Mouse (Mus musculus) E14TG2a.4 (cell line): Measurements from ENCODE around the gene Scgb1c1.

Source experiments
- H3K27me3 ChIP-seq: 2 replicates; pipeline ENCODE4 v1.6.1; 2014; ENCODE audit warnings: low read length, control low read depth; ENCODE audit not compliant: insufficient read depth
- H3K36me3 ChIP-seq: 2 replicates; pipeline ENCODE4 v1.6.1; 2014; ENCODE audit warnings: low read length, control low read depth; ENCODE audit not compliant: insufficient read depth
- H3K4me1 ChIP-seq: replicated peaks from 2 replicates; pipeline ENCODE4 v1.6.1; 2014; ENCODE audit warnings: low read depth, low read length, control low read depth
- H3K4me3 ChIP-seq: replicated peaks from 2 replicates; pipeline ENCODE4 v1.5.1; 2014; ENCODE audit warnings: mild to moderate bottlenecking, low read length
- H3K9me3 ChIP-seq: 2 replicates; pipeline ENCODE4 v1.6.1; 2014; ENCODE audit warnings: low read length, control low read depth
- CTCF ChIP-seq: conservative IDR thresholded peaks from 2 replicates; pipeline ENCODE4 v1.5.1; 2014; ENCODE audit warnings: low read length
- NANOG ChIP-seq: IDR thresholded peaks from 2 replicates; pipeline ENCODE4 v1.6.1; 2014; ENCODE audit warnings: borderline replicate concordance, low read length, mixed read lengths
- POU5F1 ChIP-seq: IDR thresholded peaks from 2 replicates; pipeline ENCODE4 v1.6.1; 2014; ENCODE audit warnings: low read length, borderline replicate concordance

The Scgb1c1 gene

DNA sequence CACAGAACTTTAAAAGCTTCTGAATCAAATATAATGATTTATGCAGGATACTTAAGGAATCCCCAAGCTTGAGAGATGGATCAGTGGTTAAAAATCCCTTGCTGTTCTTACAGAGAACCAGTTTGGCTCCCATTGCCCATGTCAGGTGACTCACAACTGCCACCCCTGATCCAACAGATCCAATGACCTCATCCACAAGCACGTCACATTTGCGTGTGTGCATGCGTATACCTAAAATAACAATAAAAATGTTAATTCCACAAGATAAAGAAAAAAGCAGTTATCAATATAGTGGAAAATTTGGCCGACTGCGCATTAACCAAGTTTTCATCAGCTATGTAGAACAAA is 24.1 kb upstream of the Scgb1c1 start:
- H3K4me3 ChIP-seq = peak overlapping the region; percentile 94
- no peak for TF ChIP-seq NANOG
- no peak for TF ChIP-seq POU5F1
- no peak for TF ChIP-seq CTCF
- H3K36me3 ChIP-seq = peaks cover 20% of the 10 kb centered on the region
- H3K4me1 ChIP-seq = peaks cover 6% of the 10 kb centered on the region
- H3K9me3 ChIP-seq = no peaks in the 10 kb centered on the region
- H3K27me3 ChIP-seq = peaks cover 3% of the 10 kb centered on the region; the same call in 1 of the 2 replicates

DNA sequence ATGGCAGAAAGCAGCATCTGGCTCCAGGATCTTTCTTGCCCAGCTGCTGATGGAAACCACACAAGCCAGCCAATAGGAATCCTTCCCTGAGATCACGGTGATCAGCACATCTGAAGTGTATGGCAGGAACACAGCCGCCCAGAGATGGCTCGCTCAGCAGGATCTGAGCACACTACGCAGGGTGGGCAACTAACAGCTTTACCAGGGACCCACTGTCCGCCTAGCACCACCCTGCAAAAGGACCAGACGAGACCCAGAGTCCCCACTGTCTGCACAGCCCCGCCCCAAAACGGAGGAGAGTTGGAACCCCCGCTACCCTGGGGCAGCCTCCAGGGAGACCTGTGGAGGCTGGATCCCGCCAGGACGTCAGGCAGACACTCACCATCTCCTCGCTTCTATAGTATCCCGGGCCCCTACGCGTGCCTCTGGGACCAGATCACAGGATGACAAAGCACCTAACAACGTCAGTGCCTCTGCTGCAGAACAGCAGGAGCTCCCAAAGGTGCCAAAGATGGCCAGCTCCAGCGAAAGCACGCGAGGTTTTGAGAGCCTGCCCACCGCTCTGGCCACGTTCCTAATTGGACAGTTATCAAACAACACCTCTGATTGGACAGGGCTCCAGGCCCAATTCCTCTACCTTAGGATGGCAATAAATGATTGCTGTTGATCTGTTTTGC is 23.6 kb upstream of the Scgb1c1 start, which contains the start of gene Zfp941:
TSS of gene Zfp941 (minus strand) at position 526 of the 677 bp plus-strand sequence.
- Histone ChIP-seq H3K27me3 (peaks cover 3% of the 10 kb centered on the region; the same call in 1 of the 2 replicates), H3K36me3 (peaks cover 20% of the 10 kb centered on the region), H3K4me1 (peaks cover 6% of the 10 kb centered on the region), H3K9me3 (no peaks in the 10 kb centered on the region), H3K4me3 (peak within 1 kb of the TSS; percentile 94)
- TF ChIP-seq NANOG (no peak; the same call in 1 of the 2 replicates), POU5F1 (no peak), CTCF (no peak)

- TF ChIP-seq NANOG (no peak), CTCF (no peak), POU5F1 (no peak)
- H3K4me1 ChIP-seq = peaks cover 6% of the 10 kb centered on the region
- H3K27me3 ChIP-seq = peaks cover 3% of the 10 kb centered on the region; the same call in 1 of the 2 replicates
- H3K4me3 ChIP-seq = no peak overlapping the region
- peaks cover 11% of the 10 kb centered on the region for H3K36me3 ChIP-seq
- H3K9me3 ChIP-seq = no peaks in the 10 kb centered on the region
Measured at GRCm38 (mm10) chr7:140822731-140823130, 22.6 kb upstream of the Scgb1c1 start.

GRCm38 (mm10) chr7:140828171-140828881 is 17.0 kb upstream of the Scgb1c1 start:
- no peaks in the 10 kb centered on the region for H3K36me3 ChIP-seq
- no peak for TF ChIP-seq NANOG
- peak; percentile 18; the same call in 1 of the 2 replicates for TF ChIP-seq CTCF
- TF ChIP-seq POU5F1 = no peak
- no peaks in the 10 kb centered on the region for H3K9me3 ChIP-seq
- H3K4me1 ChIP-seq = peaks cover 12% of the 10 kb centered on the region
- no peak overlapping the region for H3K4me3 ChIP-seq
- peaks cover 3% of the 10 kb centered on the region; the same call in 1 of the 2 replicates for H3K27me3 ChIP-seq

DNA sequence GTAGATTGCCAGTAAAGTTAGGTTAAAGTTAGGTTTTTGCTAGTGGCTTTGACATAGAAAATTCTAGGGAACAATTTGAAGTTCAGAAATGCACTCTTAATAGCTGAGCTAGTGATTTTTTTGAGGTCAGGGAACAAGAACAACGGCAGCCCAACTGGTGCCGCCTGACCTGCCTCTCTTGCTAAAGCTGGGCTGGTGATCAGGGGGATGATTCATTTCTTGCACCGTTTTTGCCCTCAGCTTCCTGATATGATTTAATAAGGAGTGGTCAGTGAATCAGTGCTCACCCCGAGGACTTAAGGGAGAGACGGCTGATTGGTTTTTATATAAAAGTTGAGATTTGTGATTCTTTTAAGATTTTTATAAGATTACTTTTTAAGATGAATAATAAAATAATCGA is 13.9 kb upstream of the Scgb1c1 start:
- no peak for TF ChIP-seq CTCF
- no peak for TF ChIP-seq POU5F1
- no peak for TF ChIP-seq NANOG
- no peak overlapping the region for H3K4me3 ChIP-seq

DNA sequence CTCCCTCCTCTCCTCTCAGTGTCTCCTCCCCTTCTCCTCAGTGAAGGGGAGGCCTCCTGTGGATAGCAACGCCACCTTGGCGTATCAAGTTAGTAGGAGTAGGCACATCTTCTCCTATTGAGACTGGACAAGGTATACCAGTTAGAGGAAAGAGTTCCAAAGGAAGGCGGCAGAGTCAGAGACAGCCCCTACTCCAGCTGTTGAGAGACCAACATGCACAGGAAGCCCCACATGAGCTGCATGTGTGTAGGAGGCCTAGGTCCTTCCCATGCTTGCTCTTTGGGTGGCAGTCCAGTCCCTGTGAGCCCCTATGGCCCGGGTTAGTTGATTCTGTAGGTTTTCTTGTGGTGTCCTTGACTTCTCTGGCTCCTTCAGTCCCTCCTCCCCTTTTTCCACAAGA is 12.0 kb upstream of the Scgb1c1 start:
- no peaks in the 10 kb centered on the region for H3K27me3 ChIP-seq
- TF ChIP-seq CTCF (no peak), NANOG (no peak), POU5F1 (no peak)
- H3K9me3 ChIP-seq = no peaks in the 10 kb centered on the region
- peaks cover 43% of the 10 kb centered on the region for H3K4me1 ChIP-seq
- peaks cover 22% of the 10 kb centered on the region for H3K36me3 ChIP-seq
- H3K4me3 ChIP-seq = no peak overlapping the region

More for the DNA sequence above, 13.9 kb upstream of the Scgb1c1 start:
- Histone ChIP-seq H3K4me1 (peaks cover 43% of the 10 kb centered on the region), H3K9me3 (no peaks in the 10 kb centered on the region), H3K27me3 (no peaks in the 10 kb centered on the region), H3K36me3 (peaks cover 3% of the 10 kb centered on the region)

- Histone ChIP-seq H3K4me3 (peak within 1 kb of the TSS; percentile 77), H3K36me3 (peaks cover 23% of the 10 kb centered on the region), H3K4me1 (peaks cover 53% of the 10 kb centered on the region), H3K9me3 (no peaks in the 10 kb centered on the region), H3K27me3 (no peaks in the 10 kb centered on the region)
- TF ChIP-seq POU5F1 = no peak
- TF ChIP-seq NANOG = no peak
- no peak for TF ChIP-seq CTCF
Measured at GRCm38 (mm10) chr7:140834968-140835757, 10.2 kb upstream of the Scgb1c1 start, which contains the start of gene Urah. Gene Urah (plus strand): TSS chr7:140835018.

DNA sequence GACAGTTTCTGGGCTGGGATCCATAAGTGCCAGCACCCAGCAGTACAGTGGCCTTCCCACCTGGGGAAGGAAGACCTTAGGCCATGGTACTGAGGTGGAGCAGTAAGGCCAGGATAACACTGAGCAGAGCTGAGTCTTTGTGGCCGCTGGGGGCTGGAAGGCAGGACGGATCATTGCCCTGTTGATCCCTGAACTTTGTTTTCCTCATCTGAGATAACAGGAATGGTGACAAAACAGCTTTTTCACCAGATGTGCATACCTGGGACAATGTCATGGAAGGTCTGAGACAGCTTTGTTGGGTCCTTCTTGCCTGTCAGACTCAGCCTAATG is 9.6 kb upstream of the Scgb1c1 start:
- no peak for TF ChIP-seq NANOG
- TF ChIP-seq POU5F1 = no peak
- no peak for TF ChIP-seq CTCF
- H3K4me1 ChIP-seq = peaks cover 59% of the 10 kb centered on the region
- H3K9me3 ChIP-seq = no peaks in the 10 kb centered on the region
- H3K27me3 ChIP-seq = peaks cover 3% of the 10 kb centered on the region; the same call in 1 of the 2 replicates
- H3K36me3 ChIP-seq = peaks cover 23% of the 10 kb centered on the region
- peak overlapping the region; percentile 77 for H3K4me3 ChIP-seq
